Mouse (Mus musculus): ENCODE results near the gene Asrgl1. TPM values are rescaled to one million over a fixed set of nuclear protein-coding genes. Genes with fewer than 3 reads are reported as not detected.
A peak's percentile ranks its signal among the peaks of the same experiment; 100 is the strongest.

The Asrgl1 gene
- polyA plus RNA-seq, 1 experiment from 2014 or later: 16.5 TPM

DNA sequence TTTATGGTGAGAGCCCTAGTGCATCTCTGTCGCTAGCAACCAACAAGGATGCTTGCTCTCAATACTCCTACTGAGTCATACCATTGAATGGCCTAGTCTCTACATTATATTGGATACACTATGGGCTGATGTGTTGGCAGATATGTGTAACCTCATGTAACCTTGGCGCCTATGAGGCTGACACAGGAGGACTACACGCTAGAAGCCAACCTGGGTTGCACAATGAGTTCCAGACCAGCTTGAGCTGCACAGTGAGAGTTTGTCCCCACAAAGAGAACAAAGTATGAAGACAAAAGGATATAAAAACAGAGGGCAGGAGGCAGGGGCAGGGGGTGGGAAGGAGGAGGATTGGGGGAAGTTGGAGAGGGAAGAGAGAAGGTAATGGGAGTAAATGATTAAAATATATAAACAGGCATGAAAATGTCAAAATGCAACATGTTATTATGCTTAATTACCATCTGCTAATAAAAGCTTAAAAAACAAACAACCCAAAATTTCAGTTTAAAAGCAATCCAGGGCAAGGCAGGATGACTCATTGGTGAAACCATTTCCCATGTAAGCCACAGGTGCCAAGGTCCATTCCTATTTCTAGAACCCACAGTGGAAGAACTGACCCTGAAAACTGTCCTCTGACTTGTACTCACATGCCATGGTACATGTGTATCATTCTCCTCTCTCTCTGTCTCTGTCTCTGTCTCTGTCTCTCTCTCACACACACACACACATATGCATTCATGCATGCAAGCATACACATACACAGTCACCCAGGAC lies 15.6 kb downstream of the Asrgl1 start:
- no peaks in the 10 kb centered on the region for H3K27me3 ChIP-seq (replicated peaks)
- no peaks in the 10 kb centered on the region for H3K4me1 ChIP-seq
- ATAC-seq (ENCODE audit: low FRiP score, low read depth): no peak
- no peak overlapping the region for H3K27ac ChIP-seq
- no peak overlapping the region for H3K9ac ChIP-seq
- H3K4me3 ChIP-seq: no peak overlapping the region
- WGBS: 90% methylated on average over 3 of the region's 3 CpGs
- no peaks in the 10 kb centered on the region; the same call in 1 of the 2 replicates for H3K36me3 ChIP-seq
- H3K9me3 ChIP-seq: no peaks in the 10 kb centered on the region
- H3K4me2 ChIP-seq (replicated peaks): no peak overlapping the region

DNA sequence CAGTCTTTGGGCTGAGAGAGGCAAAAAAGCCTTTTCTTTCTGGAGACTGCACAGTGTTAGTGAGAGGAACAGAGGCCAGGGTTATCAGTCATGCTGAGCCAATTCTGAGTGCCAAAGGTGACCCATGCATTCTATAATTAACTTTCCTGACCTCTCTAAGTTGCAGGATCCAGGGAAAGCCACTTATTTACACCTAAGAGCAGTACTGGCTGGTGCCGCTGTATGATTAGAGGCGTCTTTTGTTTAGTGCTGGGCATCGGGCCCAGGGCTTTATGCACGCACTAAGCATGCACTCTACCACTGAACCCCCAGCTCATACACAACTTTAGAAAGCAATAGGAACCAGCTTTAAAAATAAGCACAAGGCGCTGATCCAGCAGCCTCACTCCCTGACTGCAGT lies 18.2 kb downstream of the Asrgl1 start:
- WGBS: 90% methylated on average over 5 of the region's 5 CpGs
- no peak for ATAC-seq (ENCODE audit: low FRiP score, low read depth)
- Histone ChIP-seq H3K4me2 (replicated peaks) (no peak overlapping the region), H3K4me1 (no peaks in the 10 kb centered on the region), H3K36me3 (peaks cover 3% of the 10 kb centered on the region; the same call in 1 of the 2 replicates), H3K9me3 (no peaks in the 10 kb centered on the region), H3K27ac (no peak overlapping the region), H3K27me3 (replicated peaks) (no peaks in the 10 kb centered on the region), H3K4me3 (no peak overlapping the region), H3K9ac (no peak overlapping the region)

DNA sequence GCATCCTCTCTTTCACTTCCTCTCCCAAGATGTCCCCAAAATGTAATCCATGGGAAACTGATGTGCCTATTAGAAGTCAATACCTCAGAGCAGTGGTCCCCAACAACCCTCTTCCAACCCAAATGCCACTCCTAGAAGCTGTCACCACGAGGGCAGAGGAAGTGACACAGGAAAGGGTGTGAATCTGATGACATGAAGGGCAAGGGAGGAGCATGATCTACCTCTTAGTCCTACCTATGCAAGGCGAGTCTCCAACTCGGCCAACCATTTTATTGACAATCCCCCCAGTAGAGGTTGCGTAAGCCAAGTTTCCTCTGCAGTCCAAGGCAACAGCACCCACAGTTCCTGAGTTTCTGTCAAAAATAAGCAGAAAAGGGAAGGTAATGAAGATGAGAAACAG lies 19.2 kb downstream of the Asrgl1 start:
- no peak for ATAC-seq (ENCODE audit: low FRiP score, low read depth)
- Histone ChIP-seq H3K4me3 (no peak overlapping the region), H3K9ac (no peak overlapping the region), H3K9me3 (no peaks in the 10 kb centered on the region), H3K36me3 (peaks cover 3% of the 10 kb centered on the region; the same call in 1 of the 2 replicates), H3K27me3 (replicated peaks) (no peaks in the 10 kb centered on the region), H3K4me2 (replicated peaks) (no peak overlapping the region), H3K4me1 (no peaks in the 10 kb centered on the region), H3K27ac (no peak overlapping the region)
- 85% methylated on average over 4 of the region's 4 CpGs for WGBS

DNA sequence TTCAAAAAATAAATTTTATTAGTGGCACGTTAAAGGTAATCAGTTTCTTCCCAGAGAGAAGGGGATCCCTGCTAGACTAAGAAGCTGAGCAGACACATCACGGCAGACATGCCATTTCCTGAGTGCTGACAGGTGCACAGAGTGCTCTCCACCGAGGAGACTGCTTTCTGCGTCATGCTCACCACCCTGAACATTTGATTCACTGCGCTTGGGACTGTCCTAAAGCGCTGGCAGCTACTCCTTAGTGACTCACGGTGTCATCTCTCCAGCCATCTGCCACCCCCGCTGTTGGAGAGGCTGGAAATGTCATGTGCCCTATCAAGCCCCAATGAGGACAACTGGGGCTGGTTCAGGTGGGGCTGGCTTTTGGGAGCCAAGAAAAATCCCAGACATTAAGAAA lies 23.4 kb downstream of the Asrgl1 start:
- no peak for ATAC-seq (ENCODE audit: low FRiP score, low read depth)
- Histone ChIP-seq H3K27ac (no peak overlapping the region), H3K9ac (no peak overlapping the region), H3K36me3 (peaks cover 3% of the 10 kb centered on the region; the same call in 1 of the 2 replicates), H3K4me2 (replicated peaks) (no peak overlapping the region), H3K27me3 (replicated peaks) (no peaks in the 10 kb centered on the region), H3K9me3 (no peaks in the 10 kb centered on the region), H3K4me1 (no peaks in the 10 kb centered on the region), H3K4me3 (no peak overlapping the region)
- 68% methylated on average over 8 of the region's 8 CpGs for WGBS

DNA sequence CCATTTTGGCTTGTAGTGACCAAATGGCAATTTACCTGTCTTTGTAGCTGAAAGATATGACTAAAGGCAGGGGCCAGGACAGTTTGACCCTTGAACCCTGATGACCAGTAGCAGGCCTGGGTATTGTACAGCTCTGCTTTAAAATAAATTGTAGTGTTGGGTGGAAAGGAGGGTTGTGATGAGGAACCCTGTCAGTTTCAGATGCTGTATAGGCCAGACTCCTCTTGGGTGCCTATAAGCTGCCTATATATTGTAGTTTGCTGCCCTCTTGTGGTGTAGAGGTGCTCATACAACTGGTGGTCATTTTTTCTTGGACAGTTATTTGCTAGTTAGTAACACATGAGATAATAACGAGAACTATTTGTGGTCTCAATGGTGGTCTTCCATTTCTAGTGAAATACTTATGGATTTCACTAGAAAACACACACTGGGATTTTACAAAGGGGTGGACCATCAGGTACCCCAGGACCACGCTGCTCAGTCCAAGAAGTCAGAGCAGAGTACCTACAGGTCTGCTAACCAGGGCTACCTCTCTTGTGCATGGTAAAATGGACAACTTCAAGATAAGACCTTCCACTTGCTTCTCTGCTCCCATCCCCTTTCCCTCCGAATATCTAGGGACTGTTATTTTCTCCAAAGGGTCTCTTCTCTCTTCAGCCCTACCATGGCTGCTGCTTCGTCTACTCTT lies 25.1 kb downstream of the Asrgl1 start:
- H3K4me2 ChIP-seq (replicated peaks): no peak overlapping the region
- H3K4me3 ChIP-seq: no peak overlapping the region
- H3K36me3 ChIP-seq: 0 out of 2 replicates have a peak, but pooled peaks cover 3% of the 10 kb centered on the region
- H3K4me1 ChIP-seq: 0 out of 2 replicates have a peak, but pooled peaks cover 3% of the 10 kb centered on the region
- peak; percentile 81 for ATAC-seq (ENCODE audit: low FRiP score, low read depth)
- 57% methylated on average over 4 of the region's 4 CpGs for WGBS
- no peaks in the 10 kb centered on the region for H3K9me3 ChIP-seq
- no peaks in the 10 kb centered on the region for H3K27me3 ChIP-seq (replicated peaks)
- H3K27ac ChIP-seq: no peak overlapping the region
- no peak overlapping the region for H3K9ac ChIP-seq

DNA sequence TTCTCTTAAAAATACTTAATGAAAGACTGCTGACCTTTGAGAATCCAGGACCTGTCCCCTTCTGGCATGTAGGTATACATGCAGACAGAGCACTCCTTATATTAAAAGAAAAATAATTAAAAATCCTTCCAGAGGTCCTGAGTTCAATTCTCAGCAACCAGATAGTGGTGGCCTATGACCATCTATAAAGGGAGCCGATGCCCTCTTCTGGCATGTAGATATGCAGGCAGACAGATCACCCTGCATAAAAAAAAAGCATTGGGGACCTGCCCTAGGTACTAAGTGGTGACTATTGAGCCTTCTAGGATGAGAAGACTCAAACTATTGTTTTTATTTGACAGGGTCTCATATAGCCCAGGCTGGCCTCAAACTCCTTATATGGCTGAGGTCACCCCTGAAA lies 26.9 kb downstream of the Asrgl1 start:
- 82% methylated on average over 1 of the region's 1 CpGs for WGBS
- Histone ChIP-seq H3K36me3 (0 out of 2 replicates have a peak, but pooled peaks cover 2% of the 10 kb centered on the region), H3K9ac (no peak overlapping the region), H3K9me3 (no peaks in the 10 kb centered on the region), H3K27me3 (replicated peaks) (no peaks in the 10 kb centered on the region), H3K27ac (no peak overlapping the region), H3K4me1 (0 out of 2 replicates have a peak, but pooled peaks cover 3% of the 10 kb centered on the region), H3K4me3 (no peak overlapping the region), H3K4me2 (replicated peaks) (no peak overlapping the region)
- ATAC-seq (ENCODE audit: low FRiP score, low read depth): no peak

DNA sequence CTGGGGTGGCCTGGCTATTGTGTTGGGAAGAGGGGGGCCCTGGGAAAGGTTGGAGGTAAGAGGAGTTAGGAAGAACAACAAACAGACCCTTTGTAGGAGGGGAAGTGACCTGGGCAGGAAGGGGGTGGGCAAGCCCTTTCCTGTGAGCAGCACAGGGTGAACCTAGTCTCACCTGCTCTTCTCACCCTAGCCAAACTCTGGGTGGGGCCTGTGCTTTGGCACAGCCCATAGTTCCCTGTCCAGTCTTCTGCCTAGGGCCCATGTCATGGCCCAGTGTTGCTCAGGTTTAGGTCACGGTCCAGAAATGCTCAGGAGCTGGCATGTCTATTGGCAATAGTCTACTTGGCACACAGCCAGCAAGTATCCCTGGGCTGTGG lies 28.1 kb downstream of the Asrgl1 start:
- no peak for ATAC-seq (ENCODE audit: low FRiP score, low read depth)
- H3K4me3 ChIP-seq: no peak overlapping the region
- H3K36me3 ChIP-seq: no peaks in the 10 kb centered on the region
- H3K9me3 ChIP-seq: no peaks in the 10 kb centered on the region
- no peak overlapping the region for H3K4me2 ChIP-seq (replicated peaks)
- no peak overlapping the region for H3K9ac ChIP-seq
- H3K27me3 ChIP-seq (replicated peaks): no peaks in the 10 kb centered on the region
- H3K27ac ChIP-seq: no peak overlapping the region
- 0 out of 2 replicates have a peak, but pooled peaks cover 3% of the 10 kb centered on the region for H3K4me1 ChIP-seq
- WGBS: 67% methylated on average over 1 of the region's 1 CpGs

DNA sequence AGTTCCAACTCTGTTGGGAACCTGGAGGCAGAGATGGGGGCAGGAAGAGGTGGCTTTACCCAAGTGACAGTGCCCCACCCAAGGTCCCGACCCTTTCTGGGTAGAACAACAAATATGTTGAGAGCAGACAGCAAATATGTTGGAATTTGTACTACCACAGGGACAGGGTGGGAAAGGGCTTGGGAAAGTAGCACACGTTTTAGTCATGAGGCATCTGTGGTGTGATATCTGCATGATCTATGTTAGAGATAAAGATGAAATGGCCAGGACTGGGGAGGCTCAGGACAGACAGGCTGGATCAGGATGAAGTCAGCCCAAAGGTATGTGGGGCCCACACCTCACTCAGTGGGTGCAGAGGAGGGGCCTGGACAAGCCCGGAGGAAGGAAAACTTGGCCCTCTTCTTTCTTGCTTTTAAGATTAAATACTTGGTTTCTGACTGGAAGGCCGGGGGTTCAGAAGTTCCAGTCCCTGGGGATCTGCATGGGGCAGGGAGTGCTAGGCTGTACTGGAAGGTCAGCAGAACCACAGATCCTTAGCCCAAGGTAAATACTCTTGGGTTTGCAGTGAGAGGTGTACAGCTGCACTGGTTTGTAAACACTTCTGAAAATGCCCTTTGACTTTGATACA lies 28.6 kb downstream of the Asrgl1 start:
- no peak overlapping the region for H3K9ac ChIP-seq
- ATAC-seq (ENCODE audit: low FRiP score, low read depth): no peak

DNA sequence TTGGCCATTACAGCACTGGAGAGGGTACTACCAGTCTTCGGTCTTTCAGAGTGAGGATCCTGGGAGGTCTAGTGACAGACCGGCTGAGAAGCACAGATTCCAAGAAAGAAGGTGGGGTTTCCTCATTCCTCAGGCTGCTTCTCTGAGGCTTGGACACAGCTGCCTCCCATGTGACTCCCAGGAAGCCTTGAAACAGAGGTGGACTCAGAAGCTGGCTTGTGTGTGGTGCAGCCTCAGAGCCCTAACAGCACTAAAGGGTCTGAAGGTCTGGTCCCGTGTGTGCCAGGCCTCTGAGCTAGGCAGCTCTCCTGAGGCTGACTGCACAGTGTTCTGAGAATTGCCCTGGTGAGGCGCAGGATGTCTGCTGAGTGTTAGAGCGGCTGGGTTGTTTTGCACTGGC lies 29.3 kb downstream of the Asrgl1 start:
- no peaks in the 10 kb centered on the region for H3K27me3 ChIP-seq (replicated peaks)
- ATAC-seq (ENCODE audit: low FRiP score, low read depth): no peak
- no peaks in the 10 kb centered on the region for H3K36me3 ChIP-seq
- H3K4me2 ChIP-seq (replicated peaks): no peak overlapping the region
- 78% methylated on average over 5 of the region's 5 CpGs for WGBS
- no peak overlapping the region for H3K4me3 ChIP-seq
- H3K27ac ChIP-seq: no peak overlapping the region
- H3K9ac ChIP-seq: no peak overlapping the region
- no peaks in the 10 kb centered on the region for H3K9me3 ChIP-seq
- 0 out of 2 replicates have a peak, but pooled peaks cover 3% of the 10 kb centered on the region for H3K4me1 ChIP-seq

More for the DNA sequence above, 28.6 kb downstream of the Asrgl1 start:
- Histone ChIP-seq H3K27ac (no peak overlapping the region), H3K36me3 (no peaks in the 10 kb centered on the region), H3K4me2 (replicated peaks) (no peak overlapping the region), H3K4me3 (no peak overlapping the region), H3K9me3 (no peaks in the 10 kb centered on the region), H3K4me1 (0 out of 2 replicates have a peak, but pooled peaks cover 3% of the 10 kb centered on the region), H3K27me3 (replicated peaks) (no peaks in the 10 kb centered on the region)
- WGBS: 60% methylated on average over 4 of the region's 4 CpGs

DNA sequence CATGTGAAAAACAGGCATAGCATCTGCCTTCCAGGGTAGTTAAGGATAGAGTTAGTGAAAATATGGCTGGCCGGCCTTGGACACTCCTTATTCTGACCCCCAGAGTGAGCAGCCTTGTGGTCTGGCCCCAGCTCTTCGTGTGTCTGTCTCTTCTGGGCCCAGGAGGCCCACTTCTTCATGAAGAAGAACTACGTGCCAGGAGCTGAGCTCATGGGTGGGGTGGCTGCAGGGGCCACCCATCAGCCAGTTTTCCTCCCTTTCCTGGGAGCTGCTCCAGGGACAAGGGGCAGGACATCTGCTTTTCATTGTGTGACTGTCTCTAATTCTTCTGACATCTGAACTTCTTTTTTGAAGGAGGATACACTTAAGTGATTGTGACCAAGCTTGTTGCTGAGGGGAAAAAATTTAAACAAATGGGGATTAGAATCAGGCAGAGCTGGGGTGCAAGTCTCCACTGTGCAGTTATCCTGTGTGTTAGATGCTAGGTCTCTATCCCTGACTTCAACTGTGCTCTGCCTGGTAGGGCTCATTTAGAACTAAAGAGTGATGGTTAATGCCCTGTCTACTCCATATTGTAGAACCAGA lies 30.2 kb downstream of the Asrgl1 start:
- H3K4me1 ChIP-seq: 0 out of 2 replicates have a peak, but pooled peaks cover 3% of the 10 kb centered on the region

DNA sequence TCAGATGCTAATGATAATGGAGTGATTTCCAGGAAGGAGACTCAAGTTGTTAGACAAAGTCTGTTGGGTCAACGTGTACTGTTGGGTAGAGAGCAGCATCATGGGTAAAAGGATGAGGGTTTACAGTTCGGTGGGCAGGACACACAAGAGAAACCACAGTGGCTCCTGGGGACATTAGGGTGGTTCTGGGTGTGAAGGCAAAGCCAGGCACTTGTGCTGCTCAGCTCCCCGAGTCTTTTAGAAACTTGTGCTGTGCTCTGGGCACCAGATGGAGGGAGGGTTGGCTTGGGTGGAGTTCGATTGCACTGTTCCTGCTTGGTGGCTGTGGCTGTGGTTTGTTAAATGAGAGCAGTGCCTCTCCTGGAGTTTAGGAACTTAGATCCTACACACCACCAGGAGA lies 31.4 kb downstream of the Asrgl1 start:
- Histone ChIP-seq H3K27ac (no peak overlapping the region), H3K4me3 (no peak overlapping the region), H3K36me3 (no peaks in the 10 kb centered on the region), H3K4me2 (replicated peaks) (no peak overlapping the region), H3K4me1 (0 out of 2 replicates have a peak, but pooled peaks cover 3% of the 10 kb centered on the region), H3K9me3 (no peaks in the 10 kb centered on the region), H3K9ac (no peak overlapping the region), H3K27me3 (replicated peaks) (no peaks in the 10 kb centered on the region)
- WGBS: 76% methylated on average over 4 of the region's 4 CpGs
- no peak for ATAC-seq (ENCODE audit: low FRiP score, low read depth)

More for the DNA sequence above, 30.2 kb downstream of the Asrgl1 start:
- H3K9me3 ChIP-seq: no peaks in the 10 kb centered on the region
- 64% methylated on average over 3 of the region's 3 CpGs for WGBS
- H3K27ac ChIP-seq: no peak overlapping the region
- no peak overlapping the region for H3K4me2 ChIP-seq (replicated peaks)
- H3K27me3 ChIP-seq (replicated peaks): no peaks in the 10 kb centered on the region
- ATAC-seq (ENCODE audit: low FRiP score, low read depth): no peak
- H3K36me3 ChIP-seq: no peaks in the 10 kb centered on the region
- no peak overlapping the region for H3K4me3 ChIP-seq
- H3K9ac ChIP-seq: no peak overlapping the region

DNA sequence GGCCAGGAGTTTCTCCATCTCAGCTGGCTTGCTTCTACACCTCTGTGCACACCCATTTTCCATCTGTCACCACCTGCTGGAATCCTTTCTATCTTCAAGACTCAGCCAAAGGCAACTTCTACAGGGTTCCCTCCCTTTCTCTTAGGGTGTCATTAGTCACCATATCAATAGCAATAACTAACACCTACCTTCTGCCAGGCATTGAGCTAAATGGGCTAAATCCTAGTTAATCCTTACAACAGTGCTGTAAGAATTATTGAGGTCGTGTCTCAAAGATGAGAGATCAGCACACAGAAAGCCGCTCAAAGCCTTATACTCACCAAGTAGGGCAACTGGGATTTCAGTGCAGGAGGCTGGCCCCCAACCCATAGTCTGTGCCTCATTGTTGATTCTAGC lies 34.4 kb downstream of the Asrgl1 start:
- H3K27me3 ChIP-seq (replicated peaks): no peaks in the 10 kb centered on the region
- no peaks in the 10 kb centered on the region for H3K9me3 ChIP-seq
- no peak for ATAC-seq (ENCODE audit: low FRiP score, low read depth)
- no peak overlapping the region for H3K4me2 ChIP-seq (replicated peaks)
- H3K27ac ChIP-seq: no peak overlapping the region
- no peaks in the 10 kb centered on the region for H3K36me3 ChIP-seq
- no peak overlapping the region for H3K4me3 ChIP-seq
- H3K4me1 ChIP-seq: no peaks in the 10 kb centered on the region
- WGBS: 85% methylated on average over 2 of the region's 2 CpGs
- no peak overlapping the region for H3K9ac ChIP-seq

Measured in neural tube, embryonic 12.5 days (tissue).